Mouse (Mus musculus) embryonic fibroblast, embryonic 13.5 days (primary cell): ENCODE data around the gene Rab6b. TPM values are rescaled to one million over a fixed set of nuclear protein-coding genes. Genes with fewer than 3 reads are reported as not detected.
"Not testable (repeated sequence)": the region's sequence is repeated elsewhere in the genome, so short reads cannot be mapped to it uniquely, and the experiment has no call there.

ENCODE experiments used
- H3K27ac ChIP-seq: 2 replicates; pipeline ENCODE4 v1.5.1; 2012; ENCODE audit warnings: low read length, control low read depth, inconsistent platforms; ENCODE audit not compliant: insufficient read depth
- H3K4me1 ChIP-seq: 2 replicates; pipeline ENCODE4 v1.6.1; 2011; ENCODE audit warnings: low read length; ENCODE audit not compliant: control insufficient read depth, insufficient read depth
- H3K4me3 ChIP-seq: 2 replicates; pipeline ENCODE4 v1.5.1; 2011; ENCODE audit warnings: mild to moderate bottlenecking, control low read depth, low read length; ENCODE audit not compliant: insufficient read depth
- CTCF ChIP-seq: IDR thresholded peaks from 2 replicates; pipeline ENCODE4 v1.5.1; 2011; ENCODE audit warnings: mild to moderate bottlenecking, control low read depth, low read length, moderate library complexity, borderline replicate concordance; ENCODE audit not compliant: insufficient read depth
- POLR2A ChIP-seq: IDR thresholded peaks from 2 replicates; pipeline ENCODE4 v1.6.1; 2011; ENCODE audit warnings: low read depth, mild to moderate bottlenecking, control low read depth, low read length, moderate library complexity
- polyA plus RNA-seq: library from polyadenylated mRNA; stranded (reverse); fragments of >200 nt; gene quantifications from 2 replicates; pipeline ENCODE4 v1.2.4, GENCODE M21; 2011; ENCODE audit warnings: low read depth; ENCODE audit not compliant: missing spikeins, insufficient read length

Gene Rab6b
- polyA plus RNA-seq, 1 experiment, result 1.7 TPM

DNA sequence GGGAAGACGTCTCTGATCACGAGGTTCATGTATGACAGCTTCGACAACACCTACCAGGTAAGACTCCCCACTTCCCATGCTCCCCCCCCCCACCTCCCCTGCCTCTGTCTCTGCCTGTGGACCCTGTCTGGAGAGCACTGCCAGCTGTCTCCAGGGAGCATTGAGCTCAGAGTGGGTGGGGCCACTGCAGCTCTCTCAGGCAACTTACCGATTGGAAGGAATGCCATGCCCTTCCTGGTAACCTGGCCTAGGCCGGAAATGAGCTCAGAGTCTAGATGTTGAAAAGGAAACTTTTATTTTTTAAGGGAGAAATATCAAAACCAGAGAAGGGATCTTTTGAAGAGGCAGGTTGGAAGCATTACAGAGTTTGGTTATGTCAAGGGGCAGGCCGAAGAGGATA is 28.8 kb downstream of the Rab6b start:
- Histone ChIP-seq H3K4me3 (no peak overlapping the region), H3K4me1 (no peaks in the 10 kb centered on the region), H3K27ac (no peak overlapping the region)
- TF ChIP-seq POLR2A (no peak), CTCF (no peak)

DNA sequence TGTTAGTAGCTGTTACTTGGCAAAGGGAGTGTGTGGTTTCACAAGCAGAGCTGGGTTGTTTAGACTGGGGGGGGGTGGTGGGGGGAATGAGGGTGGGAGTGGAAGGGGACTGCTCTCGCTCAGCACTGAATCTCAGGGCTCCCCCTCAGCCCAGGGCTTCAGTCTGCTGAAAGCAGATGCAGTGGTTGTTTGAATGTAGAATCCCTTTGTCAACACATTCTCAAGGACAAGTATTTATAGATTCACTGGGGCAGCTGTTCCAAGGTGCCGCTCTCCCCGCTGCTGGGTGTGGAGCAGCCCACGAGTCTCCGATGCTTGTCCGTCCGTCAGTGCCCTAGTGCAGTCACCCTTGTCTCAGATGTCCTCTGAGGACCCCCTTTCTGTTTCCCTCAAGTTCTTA is 29.7 kb downstream of the Rab6b start:
- Histone ChIP-seq H3K27ac (no peak overlapping the region), H3K4me3 (no peak overlapping the region), H3K4me1 (no peaks in the 10 kb centered on the region)
- TF ChIP-seq CTCF, result no peak
- no peak for TF ChIP-seq POLR2A

DNA sequence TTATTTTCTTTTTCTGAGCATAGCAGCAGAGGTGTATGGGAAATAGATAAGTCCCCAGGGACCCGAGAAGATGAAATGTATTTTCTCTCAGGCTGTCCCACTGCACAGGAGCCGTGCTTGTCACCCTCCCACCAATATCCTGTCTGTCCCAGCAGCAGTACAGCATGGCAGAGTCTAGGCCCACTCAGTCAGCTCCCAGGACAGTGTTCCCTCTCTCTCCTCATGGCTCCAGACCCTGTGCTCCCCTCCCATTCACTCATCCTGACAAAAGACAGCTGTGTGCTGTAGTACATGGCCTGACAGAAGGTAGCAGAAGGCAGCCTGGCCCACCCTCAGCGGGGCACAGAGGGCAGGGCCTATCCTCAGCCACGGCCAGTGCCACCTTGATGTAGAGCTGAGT is 32.3 kb downstream of the Rab6b start:
- no peak for TF ChIP-seq CTCF
- TF ChIP-seq POLR2A, result no peak
- H3K4me3 ChIP-seq, result no peak overlapping the region
- H3K27ac ChIP-seq, result no peak overlapping the region
- H3K4me1 ChIP-seq, result no peaks in the 10 kb centered on the region

DNA sequence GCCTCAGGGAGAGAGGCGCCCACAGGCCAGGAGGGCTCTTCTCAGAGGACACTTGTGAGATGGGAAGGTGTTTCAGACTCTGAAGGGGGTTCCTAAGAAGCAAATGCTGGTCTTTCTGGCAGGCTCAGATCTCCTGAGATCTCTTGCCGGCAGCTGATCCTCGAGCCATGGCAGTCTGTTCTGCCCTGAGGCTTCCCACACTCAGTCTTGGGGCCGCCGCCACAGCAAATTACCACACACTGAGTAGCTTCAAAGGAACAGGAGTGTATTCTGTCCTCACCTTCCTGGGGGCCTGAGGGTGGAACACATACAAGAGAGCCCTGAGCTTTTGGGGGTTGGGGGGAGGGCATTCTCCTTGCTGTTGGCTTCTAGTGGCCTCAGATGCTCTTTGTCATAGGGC is 33.8 kb downstream of the Rab6b start:
- no peak overlapping the region for H3K4me3 ChIP-seq
- no peaks in the 10 kb centered on the region for H3K4me1 ChIP-seq
- TF ChIP-seq CTCF (no peak), POLR2A (no peak)
- H3K27ac ChIP-seq, result no peak overlapping the region

DNA sequence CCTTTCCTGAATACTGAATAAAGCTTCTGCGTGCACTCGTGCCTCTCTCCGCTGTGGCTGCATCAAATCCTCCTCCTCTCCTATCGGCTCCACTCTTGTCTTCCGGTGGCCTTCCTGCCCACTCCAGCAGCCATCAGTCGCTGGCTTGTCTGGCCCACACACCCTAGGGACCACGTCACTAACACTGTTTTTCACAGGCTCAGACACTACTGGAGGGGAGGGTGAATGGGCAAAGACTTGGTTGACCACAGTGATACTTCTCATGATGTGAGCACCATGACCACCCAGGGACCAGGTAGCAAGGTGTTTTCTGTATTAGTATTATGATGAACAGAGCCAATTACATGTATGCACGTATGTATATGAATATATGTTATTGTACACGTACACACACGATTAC is 34.7 kb downstream of the Rab6b start:
- Histone ChIP-seq H3K27ac (no peak overlapping the region), H3K4me1 (no peaks in the 10 kb centered on the region), H3K4me3 (no peak overlapping the region)
- TF ChIP-seq CTCF (no peak), POLR2A (no peak)

DNA sequence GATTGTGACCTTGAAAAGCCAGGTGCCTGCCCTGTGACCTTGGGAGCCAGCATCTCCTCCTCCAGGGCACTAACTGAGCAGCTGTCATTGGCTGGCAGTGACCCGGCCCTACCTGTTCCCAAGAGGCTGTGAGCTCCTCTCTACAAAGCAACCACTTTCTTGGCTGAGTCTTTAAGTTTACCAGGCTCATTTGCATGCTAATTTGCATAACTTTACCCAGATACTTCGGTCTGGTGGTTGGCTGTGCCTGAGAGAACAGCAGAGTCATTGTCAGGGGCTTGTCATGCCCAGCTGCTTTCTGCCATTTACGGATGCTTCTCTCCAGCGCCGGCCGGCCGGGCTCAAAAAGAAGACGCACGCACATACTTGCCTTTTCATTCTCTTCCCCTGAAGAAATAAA is 35.1 kb downstream of the Rab6b start:
- no peak for TF ChIP-seq POLR2A
- TF ChIP-seq CTCF, result no peak
- Histone ChIP-seq H3K27ac (no peak overlapping the region), H3K4me1 (no peaks in the 10 kb centered on the region), H3K4me3 (no peak overlapping the region)

DNA sequence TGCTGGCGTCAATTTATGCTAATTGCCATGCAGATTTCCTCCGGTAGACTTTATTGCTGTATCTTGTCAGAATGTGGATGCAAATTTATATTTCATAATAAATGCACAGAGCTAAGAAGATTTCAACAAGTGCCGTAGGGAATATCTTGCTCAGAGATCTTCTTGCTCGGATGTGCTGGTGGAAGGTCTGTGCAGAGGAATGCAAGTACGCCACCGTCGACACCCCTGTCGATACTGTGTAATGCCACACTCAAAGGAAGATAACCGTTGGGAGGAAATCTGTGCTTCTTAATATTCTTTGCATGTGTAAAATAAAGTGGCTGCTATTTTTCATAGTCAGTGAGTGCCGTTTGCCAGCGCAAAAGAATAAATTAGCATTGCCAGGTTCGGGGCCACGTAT is 35.5 kb downstream of the Rab6b start:
- no peak for TF ChIP-seq POLR2A
- TF ChIP-seq CTCF, result no peak
- H3K4me1 ChIP-seq, result no peaks in the 10 kb centered on the region
- no peak overlapping the region for H3K4me3 ChIP-seq
- H3K27ac ChIP-seq, result no peak overlapping the region

DNA sequence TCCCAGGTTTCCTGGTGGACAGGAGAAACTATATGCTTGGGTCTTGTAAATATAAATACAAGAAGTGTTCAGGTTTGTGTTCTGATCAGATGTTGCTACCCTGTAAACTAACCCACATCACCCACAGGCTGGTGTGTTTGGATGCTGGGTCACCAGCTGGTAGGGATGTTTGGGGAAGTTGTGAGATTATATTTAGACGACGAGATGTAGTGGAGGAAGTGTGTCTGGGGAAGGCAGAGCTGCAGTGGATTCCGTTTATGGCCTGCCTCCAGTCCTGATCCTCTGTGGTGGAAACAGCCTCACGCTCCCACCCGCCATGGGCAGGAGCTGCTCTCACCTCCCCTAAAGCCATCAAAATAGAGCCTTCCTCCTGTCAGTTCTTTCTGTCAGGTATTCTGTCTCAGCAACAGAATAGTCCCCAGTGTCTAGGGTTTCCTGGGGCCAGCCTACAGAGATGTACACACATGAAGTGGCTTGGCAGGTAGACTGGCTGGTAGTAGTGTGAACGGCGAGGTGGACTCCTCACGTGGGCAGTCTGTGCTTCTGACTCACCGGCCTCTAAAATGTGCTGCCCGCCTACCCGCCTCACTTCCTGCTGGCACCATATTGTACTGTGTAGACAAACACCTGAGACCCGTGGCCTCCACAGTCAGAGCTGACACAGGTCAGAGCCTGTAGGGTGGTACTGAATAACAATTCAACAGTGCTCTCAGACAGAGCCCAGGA is 37.6 kb downstream of the Rab6b start:
- Histone ChIP-seq H3K27ac (no peak overlapping the region), H3K4me1 (no peaks in the 10 kb centered on the region), H3K4me3 (no peak overlapping the region)
- no peak for TF ChIP-seq POLR2A
- TF ChIP-seq CTCF, result no peak

DNA sequence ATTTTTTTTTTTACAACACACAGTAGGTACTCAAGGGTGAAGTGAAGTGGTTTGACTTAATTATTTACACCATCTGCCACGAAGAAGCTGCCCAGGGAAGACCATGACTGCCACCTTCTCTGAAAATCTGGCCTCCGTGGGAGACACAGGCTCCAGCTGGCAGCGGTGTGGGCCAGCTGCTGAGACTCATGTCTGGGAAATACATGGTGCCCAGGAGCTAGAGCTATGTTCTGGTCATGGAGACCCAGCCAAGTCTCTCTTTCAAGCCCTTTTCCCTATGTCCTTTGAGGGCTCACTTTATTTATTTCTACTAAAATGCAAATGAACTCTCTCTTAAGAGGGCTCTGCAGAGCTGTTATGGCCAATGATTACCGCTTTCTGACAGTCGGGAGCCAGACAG is 41.7 kb downstream of the Rab6b start:
- TF ChIP-seq POLR2A (no peak), CTCF (no peak)
- Histone ChIP-seq H3K4me1 (no peaks in the 10 kb centered on the region), H3K4me3 (no peak overlapping the region), H3K27ac (no peak overlapping the region)

DNA sequence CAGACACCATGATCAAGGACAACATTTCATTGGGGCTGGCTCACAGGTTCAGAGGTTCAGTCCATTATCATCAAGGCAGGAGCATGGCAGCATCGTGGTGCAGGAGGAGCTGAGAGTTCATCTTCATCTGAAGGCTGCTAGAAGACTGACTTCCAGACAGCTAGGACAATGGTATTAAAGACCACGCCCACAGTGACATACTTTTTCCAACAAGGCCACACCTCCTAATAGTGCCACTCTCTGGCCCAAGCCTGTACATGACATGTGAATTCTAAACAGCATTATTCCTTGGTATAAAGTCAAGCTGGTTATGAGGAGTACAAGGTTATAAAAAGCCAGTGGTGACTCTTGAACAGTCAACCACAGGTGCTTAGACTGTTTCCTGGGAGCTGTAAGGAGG is 43.0 kb downstream of the Rab6b start:
- Histone ChIP-seq H3K27ac (no peak overlapping the region), H3K4me3 (no peak overlapping the region), H3K4me1 (no peaks in the 10 kb centered on the region)
- TF ChIP-seq CTCF, result no peak
- no peak for TF ChIP-seq POLR2A

DNA sequence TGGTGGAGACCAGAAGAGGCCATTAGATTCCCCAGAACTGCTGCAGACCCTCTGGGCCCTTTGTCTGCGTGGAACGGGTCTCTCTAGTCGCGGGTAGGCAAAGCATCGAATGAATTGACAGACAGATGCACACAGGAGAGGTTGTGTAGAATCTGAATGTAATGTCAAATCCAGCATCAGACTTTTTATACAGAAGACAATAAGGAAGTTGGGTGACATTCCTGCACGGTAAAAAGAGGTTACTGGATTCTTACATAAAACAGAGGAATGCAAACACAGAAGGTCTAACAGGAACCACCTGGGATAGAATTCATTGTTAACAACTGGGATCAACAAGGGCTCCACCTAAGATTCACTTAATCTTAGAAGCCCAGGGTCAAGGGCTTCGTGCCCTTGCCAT is 43.6 kb downstream of the Rab6b start:
- not testable (repeated sequence) for H3K27ac ChIP-seq, H3K4me1 ChIP-seq, H3K4me3 ChIP-seq
